Mouse (Mus musculus) brown adipose tissue, adult 24 weeks (tissue): ENCODE measurements around the gene Ptprd. TPM values are rescaled to one million over a fixed set of nuclear protein-coding genes. Genes with fewer than 3 reads are reported as not detected.

Experiments used
- H3K27ac ChIP-seq: fragments of 200-500 bp; replicated peaks from 2 replicates; pipeline ENCODE4 v1.5.1; 2012; ENCODE audit warnings: low read depth, mild to moderate bottlenecking, low read length
- H3K4me1 ChIP-seq: fragments of 200-500 bp; 2 replicates; pipeline ENCODE4 v1.6.1; 2012; ENCODE audit warnings: low read length, mixed read lengths; ENCODE audit not compliant: control insufficient read depth, insufficient read depth, insufficient read length
- H3K4me3 ChIP-seq: fragments of 200-500 bp; 2 replicates; pipeline ENCODE4 v1.5.1; 2012; ENCODE audit warnings: low read depth, mild to moderate bottlenecking, low read length, moderate library complexity; ENCODE audit not compliant: insufficient read depth
- polyA plus RNA-seq: library from polyadenylated mRNA; stranded (reverse); fragments of >200 nt; gene quantifications from 2 replicates; pipeline ENCODE4 v1.2.4, GENCODE M21; 2012; ENCODE audit not compliant: missing spikeins, insufficient read depth, insufficient read length

Ptprd gene
- polyA plus RNA-seq, 1 experiment: 22.5 TPM

DNA sequence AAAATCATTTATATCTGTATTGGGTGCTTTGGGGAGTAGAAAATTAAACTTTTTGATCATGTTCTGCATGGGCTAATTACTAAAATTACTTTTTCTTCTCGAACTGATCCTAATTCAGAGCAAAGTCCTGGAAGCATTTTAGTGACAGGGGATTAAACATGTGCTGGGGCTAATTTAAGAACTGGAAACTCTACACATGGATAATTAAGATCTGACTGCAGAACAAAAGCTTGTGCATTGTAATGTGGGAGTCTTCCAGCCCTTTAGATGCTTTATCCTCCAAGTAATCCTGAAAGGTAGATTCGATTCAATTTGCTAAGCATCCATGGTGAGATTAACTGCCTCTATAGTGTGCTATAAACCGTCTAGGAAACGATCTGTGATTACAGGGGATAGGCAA lies 2316.9 kb downstream of the Ptprd start:
- no peaks in the 10 kb centered on the region for H3K4me1 ChIP-seq
- no peak overlapping the region for H3K4me3 ChIP-seq
- no peak overlapping the region for H3K27ac ChIP-seq
